Mouse (Mus musculus): ENCODE measurements around the gene Nrg3. TPM values are rescaled to one million over a fixed set of nuclear protein-coding genes. Genes with fewer than 3 reads are reported as not detected.

Nrg3 gene
- 10 to 100 TPM; 80.0 to 80.8 TPM for total RNA-seq (2021)

GRCm38 (mm10) chr14:39472790-39473761 is at the start of gene Nrg3:
Gene Nrg3, minus strand, starts transcription at chr14:39473088.
- DNase-seq (ENCODE audit: extremely low spot score in 1 of 2, low spot score in 2 of 2), result peak; percentile 33 to 77
- intact Hi-C loops (cut with DNase I), result loop anchor here (5.0 kb wide), 1 partner anchor 481 kb away; no protein-coding TSS in a partner anchor

- intact Hi-C loops (cut with DNase I), result no loop called here
- DNase-seq (ENCODE audit: extremely low spot score in 1 of 2, low spot score in 2 of 2), result no peak
Observed at GRCm38 (mm10) chr14:39508956-39509355, 36.1 kb upstream of the Nrg3 start.

GRCm38 (mm10) chr14:39473771-39474211 is 903 bp upstream of the Nrg3 start:
- peak; percentile 23 to 52 for DNase-seq (ENCODE audit: extremely low spot score in 1 of 2, low spot score in 2 of 2)
- intact Hi-C loops (cut with DNase I), result loop anchor here (5.0 kb wide), 1 partner anchor 481 kb away; no protein-coding TSS in a partner anchor

GRCm38 (mm10) chr14:39472146-39472751 is 639 bp downstream of the Nrg3 start:
- intact Hi-C loops (cut with DNase I), result loop anchor here (5.0 kb wide), 1 partner anchor 480 kb away; no protein-coding TSS in a partner anchor
- DNase-seq (ENCODE audit: extremely low spot score in 1 of 2, low spot score in 2 of 2), result peak; percentile 22 to 49

GRCm38 (mm10) chr14:39471236-39471981 is 1.5 kb downstream of the Nrg3 start:
- DNase-seq (ENCODE audit: extremely low spot score in 1 of 2, low spot score in 2 of 2), result no peak
- intact Hi-C loops (cut with DNase I), result loop anchor here (5.0 kb wide), 1 partner anchor 479 kb away; no protein-coding TSS in a partner anchor

GRCm38 (mm10) chr14:39445501-39445900 is 27.4 kb downstream of the Nrg3 start:
- intact Hi-C loops (cut with DNase I), result no loop called here
- DNase-seq (ENCODE audit: extremely low spot score in 1 of 2, low spot score in 2 of 2), result no peak

GRCm38 (mm10) chr14:39428503-39428902 is 44.4 kb downstream of the Nrg3 start:
- intact Hi-C loops (cut with DNase I), result no loop called here
- no peak for DNase-seq (ENCODE audit: extremely low spot score in 1 of 2, low spot score in 2 of 2)

GRCm38 (mm10) chr14:39421874-39422273 is 51.0 kb downstream of the Nrg3 start:
- DNase-seq (ENCODE audit: extremely low spot score in 1 of 2, low spot score in 2 of 2), result no peak
- intact Hi-C loops (cut with DNase I), result no loop called here

- intact Hi-C loops (cut with DNase I), result no loop called here
- no peak for DNase-seq (ENCODE audit: extremely low spot score in 1 of 2, low spot score in 2 of 2)
Observed at GRCm38 (mm10) chr14:39413270-39413669, 59.6 kb downstream of the Nrg3 start.

GRCm38 (mm10) chr14:39386845-39387244 is 86.0 kb downstream of the Nrg3 start:
- intact Hi-C loops (cut with DNase I), result no loop called here

GRCm38 (mm10) chr14:39381321-39381720 is 91.6 kb downstream of the Nrg3 start:
- no peak for DNase-seq (ENCODE audit: extremely low spot score in 1 of 2, low spot score in 2 of 2)
- intact Hi-C loops (cut with DNase I), result no loop called here

More at GRCm38 (mm10) chr14:39386845-39387244, 86.0 kb downstream of the Nrg3 start:
- DNase-seq (ENCODE audit: extremely low spot score in 1 of 2, low spot score in 2 of 2), result no peak

- DNase-seq (ENCODE audit: extremely low spot score in 1 of 2, low spot score in 2 of 2), result no peak
- intact Hi-C loops (cut with DNase I), result no loop called here
Observed at GRCm38 (mm10) chr14:39373220-39373619, 99.7 kb downstream of the Nrg3 start.

- intact Hi-C loops (cut with DNase I), result no loop called here
- peak in 1 of 2 experiments; percentile 9 for DNase-seq (ENCODE audit: extremely low spot score in 1 of 2, low spot score in 2 of 2)
Observed at GRCm38 (mm10) chr14:39356251-39356650, 116.6 kb downstream of the Nrg3 start.

GRCm38 (mm10) chr14:39351979-39352737 is 120.7 kb downstream of the Nrg3 start:
- DNase-seq (ENCODE audit: extremely low spot score in 1 of 2, low spot score in 2 of 2), result no peak
- intact Hi-C loops (cut with DNase I), result no loop called here

- DNase-seq (ENCODE audit: extremely low spot score in 1 of 2, low spot score in 2 of 2), result peak; percentile 83 to 87
- intact Hi-C loops (cut with DNase I), result no loop called here
Observed at GRCm38 (mm10) chr14:39317424-39318110, 155.3 kb downstream of the Nrg3 start.

GRCm38 (mm10) chr14:39314111-39314510 is 158.8 kb downstream of the Nrg3 start:
- no peak for DNase-seq (ENCODE audit: extremely low spot score in 1 of 2, low spot score in 2 of 2)
- intact Hi-C loops (cut with DNase I), result no loop called here

GRCm38 (mm10) chr14:39265121-39265520 is 207.8 kb downstream of the Nrg3 start:
- intact Hi-C loops (cut with DNase I), result no loop called here
- no peak for DNase-seq (ENCODE audit: extremely low spot score in 1 of 2, low spot score in 2 of 2)

GRCm38 (mm10) chr14:39264422-39264821 is 208.5 kb downstream of the Nrg3 start:
- DNase-seq (ENCODE audit: extremely low spot score in 1 of 2, low spot score in 2 of 2), result no peak

More at GRCm38 (mm10) chr14:39264422-39264821, 208.5 kb downstream of the Nrg3 start:
- intact Hi-C loops (cut with DNase I), result no loop called here

Data from left cerebral cortex, postnatal 10 days (tissue).